Mouse (Mus musculus) cerebral cortex, adult 2 months (tissue): ENCODE results near the gene Btd.

Source experiments
- WGBS: fragments of 180-500 bp; shearing (Covaris S2); methylation state at CpG from one replicate; pipeline ENCODE4 v1.1.7; 2018; 5-methylcytosine and 5-hydroxymethylcytosine counted together

Btd gene

DNA sequence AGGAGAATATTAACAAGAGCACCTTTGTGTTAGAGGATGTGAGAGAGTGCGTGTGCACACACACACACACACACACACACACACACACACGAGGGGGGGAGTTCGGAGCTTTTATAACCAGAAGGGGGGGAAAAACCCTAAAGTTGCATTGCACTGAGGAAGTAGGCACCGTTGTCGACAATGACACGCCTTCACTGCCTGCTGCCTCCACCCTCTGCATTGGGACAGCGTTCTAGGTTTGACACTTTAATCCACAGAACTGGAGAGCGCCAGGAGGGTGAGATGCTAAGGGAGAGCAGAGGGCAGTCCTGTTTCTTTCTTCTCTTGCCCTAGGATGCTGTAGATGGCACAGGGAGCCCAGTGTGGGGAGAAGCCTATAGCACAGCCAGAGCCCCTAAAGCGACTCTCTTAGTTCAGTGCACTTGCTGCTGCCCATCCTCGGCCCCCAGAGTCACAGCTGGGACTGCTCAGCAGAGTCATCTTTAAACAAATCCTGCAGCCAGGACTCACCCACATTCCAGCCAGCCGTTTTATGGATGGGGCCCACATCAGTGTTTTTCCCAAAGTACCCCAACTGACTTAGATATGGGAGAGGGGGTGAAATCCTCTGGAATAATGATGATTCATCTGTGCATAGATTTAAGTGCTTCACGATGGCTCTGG, 24.2 kb downstream of the Btd start:
- 49% methylated on average over 12 of the region's 12 CpGs for WGBS

GRCm38 (mm10) chr14:31665566-31665940, 24.7 kb downstream of the Btd start:
- WGBS, result 65% methylated on average over 4 of the region's 4 CpGs

DNA sequence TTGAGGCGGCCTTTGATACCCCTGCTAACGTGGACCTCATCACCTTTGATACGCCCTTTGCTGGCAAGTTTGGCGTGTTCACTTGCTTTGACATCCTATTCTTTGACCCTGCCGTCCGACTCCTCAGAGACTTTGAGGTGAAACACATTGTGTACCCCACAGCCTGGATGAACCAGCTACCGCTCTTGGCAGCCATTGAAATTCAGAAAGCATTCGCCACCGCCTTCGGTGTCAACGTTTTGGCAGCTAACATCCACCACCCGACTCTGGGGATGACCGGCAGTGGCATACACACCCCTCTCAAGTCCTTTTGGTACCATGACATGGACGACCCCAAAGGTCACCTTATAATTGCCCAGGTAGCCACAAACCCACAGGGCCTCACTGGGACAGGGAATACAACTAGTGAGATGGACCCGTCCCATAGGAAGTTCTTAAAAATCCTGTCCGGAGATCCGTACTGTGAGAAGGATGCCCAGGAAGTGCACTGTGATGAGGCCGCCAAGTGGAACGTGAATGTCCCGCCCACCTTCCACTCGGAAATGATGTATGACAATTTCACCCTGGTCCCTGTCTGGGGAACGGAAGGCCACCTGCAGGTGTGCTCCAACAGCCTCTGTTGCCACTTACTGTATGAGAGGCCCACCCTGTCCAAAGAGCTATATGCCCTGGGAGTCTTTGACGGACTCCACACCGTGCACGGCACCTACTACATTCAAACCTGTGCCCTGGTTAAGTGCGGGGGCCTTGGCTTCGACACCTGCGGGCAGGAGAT, 26.3 kb downstream of the Btd start:
- 95% methylated on average over 28 of the region's 28 CpGs for WGBS

DNA sequence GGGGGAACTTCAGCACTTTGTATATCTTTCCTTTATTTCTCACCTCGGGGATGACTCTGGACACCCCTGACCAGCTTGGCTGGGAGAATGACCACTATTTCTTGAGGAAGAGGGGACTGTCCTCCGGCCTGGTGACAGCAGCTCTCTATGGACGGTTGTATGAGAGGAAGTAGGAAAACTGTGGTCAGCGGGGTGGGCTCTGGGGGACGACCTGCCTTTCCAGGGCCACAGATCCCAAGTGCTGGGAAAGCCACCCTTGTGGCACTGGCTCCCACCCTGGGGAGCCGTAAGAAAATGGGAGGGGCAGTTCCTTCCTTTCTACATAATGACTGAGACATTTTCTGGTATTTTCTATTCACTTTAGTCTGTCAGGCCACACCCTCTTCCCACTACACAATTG, 26.9 kb downstream of the Btd start:
- 71% methylated on average over 6 of the region's 6 CpGs for WGBS

GRCm38 (mm10) chr14:31668326-31668725, 27.5 kb downstream of the Btd start:
- WGBS, result 54% methylated on average over 13 of the region's 13 CpGs

DNA sequence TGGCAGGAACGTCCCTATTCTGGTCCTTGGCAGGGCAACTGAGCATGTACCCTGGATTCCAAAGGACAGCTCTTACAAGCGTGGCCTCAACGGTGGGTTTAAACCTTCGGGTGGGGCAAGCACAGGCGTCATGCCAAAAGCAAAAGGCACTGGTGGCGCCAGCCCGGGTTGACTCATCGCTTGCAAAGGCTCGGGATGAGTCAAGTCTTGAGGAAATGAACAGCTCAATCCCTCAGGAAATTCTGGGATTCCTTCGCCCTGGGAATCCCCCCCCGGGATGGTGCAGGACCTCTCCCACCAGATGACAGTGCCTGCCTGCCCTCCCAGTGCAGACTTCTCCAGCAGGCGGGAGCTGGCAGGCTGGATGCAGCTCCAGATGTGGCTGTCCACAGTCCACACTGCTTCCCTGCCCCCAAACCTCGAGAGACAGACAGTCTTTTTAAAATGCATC, 28.4 kb downstream of the Btd start:
- WGBS, result 7% methylated on average over 13 of the region's 13 CpGs

- WGBS, result 38% methylated on average over 15 of the region's 15 CpGs
These were observed 29.0 kb downstream of the Btd start for GRCm38 (mm10) chr14:31669642-31670490.

GRCm38 (mm10) chr14:31671635-31672320, 30.9 kb downstream of the Btd start:
- 69% methylated on average over 10 of the region's 10 CpGs for WGBS

- 94% methylated on average over 3 of the region's 3 CpGs for WGBS
These were observed 39.8 kb downstream of the Btd start for GRCm38 (mm10) chr14:31680656-31681055.

DNA sequence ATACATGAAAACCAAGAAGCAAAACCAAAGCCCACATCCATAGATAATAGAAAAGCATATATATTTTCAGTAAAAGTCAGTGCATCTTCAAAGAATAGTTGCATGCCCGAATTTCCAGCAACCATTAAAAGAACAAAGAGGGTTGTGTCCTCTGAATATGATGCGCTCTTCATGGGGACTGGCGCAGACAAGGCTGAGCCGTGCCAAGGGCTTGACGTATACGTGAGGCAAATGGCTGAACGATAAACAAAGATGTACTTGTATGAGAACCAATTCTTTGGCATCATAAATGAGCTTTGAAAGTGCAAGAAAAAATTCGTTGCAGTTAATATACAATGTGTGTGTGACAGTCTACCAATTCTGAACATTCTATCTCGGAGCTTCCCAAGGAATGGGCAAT, 40.5 kb downstream of the Btd start:
- WGBS, result 66% methylated on average over 9 of the region's 9 CpGs

- 48% methylated on average over 5 of the region's 5 CpGs for WGBS
These were observed 41.2 kb downstream of the Btd start for GRCm38 (mm10) chr14:31681931-31682555.

DNA sequence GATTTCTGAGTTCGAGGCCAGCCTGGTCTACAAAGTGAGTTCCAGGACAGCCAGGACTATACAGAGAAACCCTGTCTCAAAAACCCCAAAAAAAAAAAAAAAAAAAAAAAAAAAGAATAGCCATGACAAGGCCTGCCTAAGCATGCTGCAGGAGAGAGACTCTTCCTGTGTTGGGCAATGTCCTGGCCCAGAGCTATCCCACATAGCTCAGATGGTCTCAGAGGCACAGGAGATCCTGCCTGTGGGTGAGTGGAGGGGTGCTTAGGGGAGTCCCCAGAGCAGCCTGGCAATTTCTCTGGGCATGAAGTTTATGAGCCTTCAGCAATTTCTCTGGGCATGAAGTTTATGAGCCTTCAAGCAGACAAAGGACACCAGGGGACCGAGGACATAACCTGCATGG, 42.8 kb downstream of the Btd start:
- 96% methylated on average over 2 of the region's 2 CpGs for WGBS

GRCm38 (mm10) chr14:31684343-31685040, 43.7 kb downstream of the Btd start:
- WGBS, result 76% methylated on average over 7 of the region's 7 CpGs

DNA sequence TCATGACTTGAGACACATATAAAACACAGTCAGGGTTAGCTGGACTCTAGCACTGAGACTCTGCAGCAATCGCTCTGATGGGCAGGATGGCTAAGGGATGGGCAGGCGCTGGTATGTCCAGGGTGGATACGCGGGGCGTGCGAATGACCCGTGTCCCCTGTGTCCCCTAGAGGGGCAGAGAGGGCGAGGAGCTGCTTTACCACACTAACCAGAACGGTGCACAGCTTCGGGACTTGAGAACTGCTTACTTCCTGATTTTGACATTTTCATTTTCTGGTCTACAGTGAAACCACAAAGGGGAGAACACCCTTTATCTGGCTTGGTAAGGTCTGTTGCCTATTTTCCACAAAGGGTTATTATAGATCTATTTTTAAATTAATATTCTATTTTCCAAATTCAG, 44.9 kb downstream of the Btd start:
- 88% methylated on average over 10 of the region's 10 CpGs for WGBS

DNA sequence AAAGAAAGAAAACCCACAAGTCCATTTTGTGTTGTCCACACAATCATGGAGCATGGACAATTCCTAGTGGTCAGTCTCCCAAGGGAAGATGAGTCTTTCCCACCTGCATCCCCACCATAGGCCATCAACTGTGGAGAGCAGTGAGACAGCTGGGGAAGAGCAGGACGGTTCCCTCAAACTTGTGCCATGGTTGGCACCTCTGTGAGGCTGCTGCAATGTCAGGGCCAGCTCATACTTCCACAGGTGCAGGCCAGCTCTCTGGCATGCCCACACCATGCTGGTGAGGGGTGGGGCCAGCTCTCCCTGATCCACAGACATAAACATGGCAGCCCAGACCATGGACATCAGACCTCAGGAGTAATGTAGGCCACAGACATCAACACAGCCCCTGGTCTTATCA, 45.4 kb downstream of the Btd start:
- WGBS, result 91% methylated on average over 1 of the region's 1 CpGs

- WGBS, result 93% methylated on average over 6 of the region's 6 CpGs
These were observed 51.7 kb downstream of the Btd start for GRCm38 (mm10) chr14:31692536-31692935.

DNA sequence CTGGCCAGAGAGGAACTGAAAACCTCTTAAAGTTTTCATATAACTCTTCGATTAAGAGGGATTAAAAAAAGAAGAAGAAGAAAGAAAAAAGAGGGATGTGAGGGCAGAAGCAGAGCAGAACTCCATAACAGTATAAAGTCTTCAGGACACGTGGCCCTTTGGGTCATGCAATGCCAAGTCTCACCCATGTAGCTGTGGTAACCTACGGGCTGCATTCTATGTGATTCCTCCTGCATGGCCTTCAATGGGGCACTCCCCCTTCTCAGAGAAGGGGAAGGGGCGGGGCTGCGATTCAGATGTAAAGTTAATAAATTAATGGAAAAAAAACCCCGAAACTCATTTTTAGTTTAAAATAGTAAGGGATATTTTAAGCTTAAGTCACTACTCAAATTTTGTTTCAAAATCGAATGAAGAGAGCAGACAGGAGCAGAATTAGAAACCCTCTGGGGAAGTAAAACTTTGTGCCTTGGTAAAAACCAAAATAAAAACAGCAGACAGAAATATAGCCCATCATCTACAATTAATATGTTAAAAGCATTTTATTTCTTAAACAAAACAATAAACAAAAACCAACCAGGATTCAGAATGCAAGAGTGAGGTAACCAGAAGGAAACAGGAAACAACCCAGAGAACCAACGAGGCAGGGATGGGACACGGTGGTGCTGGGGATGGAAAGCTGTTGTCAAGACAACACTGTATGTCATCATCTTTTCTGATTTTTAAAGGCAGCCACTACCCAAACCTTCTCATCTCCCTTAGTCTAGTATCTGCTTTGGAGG, 55.6 kb downstream of the Btd start:
- 70% methylated on average over 9 of the region's 9 CpGs for WGBS

DNA sequence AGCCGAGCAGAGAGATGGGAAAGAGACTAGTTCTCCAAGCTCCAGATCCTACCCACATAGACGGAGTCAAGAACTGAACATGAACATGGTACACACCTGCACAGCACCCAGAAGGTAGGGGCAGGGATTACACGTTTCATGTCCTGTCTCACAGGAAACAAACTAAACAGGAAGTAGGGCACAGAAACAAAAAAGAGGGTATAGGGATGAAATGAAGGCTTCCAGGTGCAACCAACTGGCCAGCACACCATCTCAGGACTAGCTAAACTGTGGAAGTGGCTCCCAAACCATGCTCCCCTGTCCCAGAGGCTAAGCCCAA, 56.1 kb downstream of the Btd start:
- WGBS, result 84% methylated on average over 3 of the region's 3 CpGs

- 66% methylated on average over 3 of the region's 3 CpGs for WGBS
These were observed 56.5 kb downstream of the Btd start for GRCm38 (mm10) chr14:31697346-31697745.

- WGBS, result 80% methylated on average over 4 of the region's 4 CpGs
These were observed 56.9 kb downstream of the Btd start for GRCm38 (mm10) chr14:31697755-31698154.
